Mouse (Mus musculus): ENCODE results near the gene Adat2.

Adat2 gene

DNA sequence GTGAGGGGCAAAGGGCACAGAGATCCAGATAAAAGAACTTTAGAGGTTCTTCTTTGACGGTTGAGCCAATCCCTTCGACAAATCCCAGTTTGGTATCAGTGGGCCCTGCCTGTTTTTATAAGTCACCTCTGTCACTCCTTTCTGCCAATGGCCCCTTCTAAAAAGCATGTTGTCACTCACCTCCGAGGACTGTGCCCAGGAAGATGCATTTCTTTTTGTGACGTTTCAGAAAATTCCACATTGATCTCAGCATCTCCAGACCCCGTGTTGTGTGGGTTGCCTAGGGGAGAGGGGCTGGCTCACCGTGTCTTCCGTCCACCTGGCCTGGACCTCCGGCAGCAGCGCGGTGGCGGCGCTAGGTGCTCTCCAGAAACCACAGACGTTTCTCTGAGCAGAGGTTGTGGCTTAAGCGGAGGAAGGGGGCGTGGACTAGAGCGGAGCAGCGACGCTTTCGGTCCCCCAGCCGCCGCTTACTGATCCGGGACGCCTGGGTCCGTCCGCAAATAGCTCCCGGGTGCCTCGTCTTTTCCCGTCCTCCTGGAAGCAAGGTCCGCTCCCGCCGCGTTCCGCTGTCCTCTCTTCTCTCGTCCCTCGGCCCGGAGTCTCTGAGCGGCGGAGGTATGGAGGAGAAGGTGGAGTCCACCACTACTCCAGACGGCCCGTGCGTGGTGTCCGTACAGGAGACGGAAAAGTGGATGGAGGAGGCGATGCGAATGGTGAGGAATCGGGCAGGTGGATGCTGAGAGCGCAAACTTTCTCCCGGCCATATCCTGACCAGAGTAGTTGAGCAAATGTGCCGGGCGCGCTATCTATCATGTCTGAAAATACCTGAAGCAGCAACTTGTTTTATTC lies at the start of gene Adat2, which contains the start of gene Pex3:
Adat2 (plus strand) TSS at position 249 of the 852 bp plus-strand sequence.
Pex3 (minus strand) TSS at position 497 of the 852 bp plus-strand sequence.
- DNase-seq (ENCODE audit: low read depth, low spot score): peak; percentile 82

DNA sequence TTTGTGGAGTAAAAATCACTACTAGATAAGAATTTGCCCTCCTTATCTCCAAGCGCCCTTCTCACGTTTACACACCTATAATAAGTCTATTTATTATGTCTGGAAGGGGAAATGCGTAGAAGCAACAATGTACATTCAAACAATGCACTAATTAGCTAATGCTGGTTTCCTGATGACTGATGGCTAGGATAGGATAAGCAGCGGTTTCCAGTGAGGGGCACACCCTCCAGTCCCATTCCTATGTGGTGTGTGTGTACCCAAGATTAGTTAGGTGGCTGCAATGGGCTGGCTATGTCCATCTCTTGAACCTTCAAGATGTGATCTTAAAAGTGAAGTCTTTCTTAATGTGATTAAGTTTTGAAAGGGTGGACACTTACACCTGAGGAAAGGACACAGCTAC lies 30.8 kb upstream of the Adat2 start:
- DNase-seq (ENCODE audit: low read depth, low spot score): no peak

DNA sequence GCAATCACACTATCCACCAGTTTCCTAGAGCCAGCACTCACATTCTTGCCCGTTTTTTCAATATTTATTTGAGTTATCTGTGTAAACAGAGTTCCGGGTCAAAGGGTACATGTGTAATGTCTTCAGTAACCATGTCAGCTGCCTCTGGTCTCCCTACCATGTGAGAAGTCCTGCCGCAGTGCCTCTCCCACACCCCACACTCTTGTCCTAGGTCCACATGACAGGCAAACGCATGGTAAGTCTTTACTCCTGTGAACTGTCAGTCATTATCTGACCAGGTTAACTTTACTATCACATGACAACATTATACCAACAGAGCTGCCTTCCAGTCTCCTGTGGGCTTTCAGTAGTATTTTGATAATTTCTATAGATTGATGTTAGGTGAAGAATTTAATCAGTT lies 24.5 kb upstream of the Adat2 start:
- no peak for DNase-seq (ENCODE audit: low read depth, low spot score)

DNA sequence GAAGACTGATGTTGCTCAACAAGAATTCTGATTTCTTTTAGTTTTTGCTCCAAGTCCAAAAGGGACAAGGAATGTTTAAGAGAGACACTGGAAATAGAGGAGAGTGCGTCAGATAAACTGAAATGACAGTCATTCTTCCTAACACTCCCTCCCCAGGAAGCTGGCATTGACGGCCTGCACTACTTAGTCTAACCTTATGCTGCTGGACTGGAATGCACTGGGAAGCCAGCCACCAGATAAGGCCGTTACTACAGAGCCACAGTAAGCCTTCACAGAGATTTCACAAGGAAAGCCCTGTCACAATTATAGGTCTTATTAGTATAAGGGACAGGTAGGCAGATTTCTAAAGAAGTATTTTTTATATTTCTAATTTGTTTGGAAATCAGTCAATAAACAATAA lies 17.9 kb upstream of the Adat2 start:
- DNase-seq (ENCODE audit: low read depth, low spot score): no peak

GRCm38 (mm10) chr10:13536706-13537105 lies 16.0 kb upstream of the Adat2 start:
- no peak for DNase-seq (ENCODE audit: low read depth, low spot score)

GRCm38 (mm10) chr10:13539769-13540333 lies 12.8 kb upstream of the Adat2 start:
- no peak for DNase-seq (ENCODE audit: low read depth, low spot score)

GRCm38 (mm10) chr10:13541721-13542120 lies 11.0 kb upstream of the Adat2 start:
- no peak for DNase-seq (ENCODE audit: low read depth, low spot score)

- no peak for DNase-seq (ENCODE audit: low read depth, low spot score)
Measured at GRCm38 (mm10) chr10:13553498-13553985, 848 bp downstream of the Adat2 start.

GRCm38 (mm10) chr10:13554316-13554715 lies 1.6 kb downstream of the Adat2 start:
- no peak for DNase-seq (ENCODE audit: low read depth, low spot score)

DNA sequence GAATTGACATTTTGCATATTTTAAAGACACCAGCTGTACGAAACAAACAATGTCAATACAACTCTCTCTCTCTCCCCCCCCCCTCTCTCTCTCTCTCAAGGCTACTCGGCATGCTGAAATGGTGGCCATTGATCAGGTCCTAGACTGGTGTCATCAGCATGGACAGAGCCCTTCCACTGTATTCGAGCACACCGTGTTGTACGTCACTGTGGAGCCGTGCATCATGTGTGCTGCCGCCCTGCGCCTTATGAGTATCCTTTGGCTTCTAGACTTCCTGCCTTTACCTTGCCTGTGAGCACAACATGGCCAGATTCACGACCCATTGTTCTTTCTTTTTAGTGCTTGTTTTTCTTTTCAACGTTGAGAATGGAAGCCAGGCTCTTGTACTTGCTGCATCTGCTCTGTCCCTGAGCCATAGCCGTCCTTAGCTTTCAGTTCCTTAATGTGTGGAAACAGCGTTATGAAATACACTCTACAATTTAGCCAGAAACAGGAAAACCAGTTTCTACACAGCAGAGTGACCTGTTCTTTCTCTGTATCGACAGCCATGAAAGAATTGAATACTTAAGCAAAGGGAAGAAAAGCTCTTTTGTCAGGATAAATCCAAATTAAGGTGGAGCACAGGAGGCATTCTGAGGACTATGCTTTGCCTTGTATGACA lies 7.5 kb downstream of the Adat2 start:
- DNase-seq (ENCODE audit: low read depth, low spot score): no peak

DNA sequence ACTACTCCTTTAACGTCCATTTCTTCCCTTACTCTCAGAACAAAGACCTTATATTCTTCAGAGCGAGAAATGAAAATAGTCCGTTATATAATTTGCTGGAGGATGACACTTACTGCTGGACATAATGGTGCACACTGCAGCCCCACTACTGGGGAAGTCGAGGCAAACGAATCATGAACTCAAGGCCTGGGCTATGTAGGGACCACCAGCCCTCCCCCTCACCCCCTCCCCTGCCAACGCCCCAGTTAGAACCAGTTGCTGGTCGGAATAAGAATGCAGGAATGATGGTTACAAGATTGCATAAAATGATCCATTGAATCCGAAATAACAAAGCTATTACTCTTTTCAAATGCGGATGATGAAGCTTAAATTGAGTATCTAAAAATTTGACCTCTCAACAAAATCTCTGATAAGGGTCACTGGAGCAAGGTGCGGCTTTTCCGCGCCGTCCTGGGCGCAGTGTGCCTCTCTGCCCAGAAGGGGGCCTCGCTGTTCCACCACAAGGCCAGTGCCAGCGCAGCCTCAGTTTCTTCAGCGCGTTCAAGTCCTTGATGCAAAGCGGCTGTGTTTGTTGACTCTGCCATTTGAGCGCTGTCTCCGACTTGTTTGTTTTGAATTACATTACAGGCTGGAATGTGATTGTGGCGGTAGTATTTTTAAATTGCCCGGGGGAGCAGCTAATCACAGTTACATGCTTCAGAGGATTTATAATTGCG lies 11.8 kb downstream of the Adat2 start:
- peak; percentile 46 for DNase-seq (ENCODE audit: low read depth, low spot score)

GRCm38 (mm10) chr10:13565080-13565448 lies 12.4 kb downstream of the Adat2 start:
- no peak for DNase-seq (ENCODE audit: low read depth, low spot score)

DNA sequence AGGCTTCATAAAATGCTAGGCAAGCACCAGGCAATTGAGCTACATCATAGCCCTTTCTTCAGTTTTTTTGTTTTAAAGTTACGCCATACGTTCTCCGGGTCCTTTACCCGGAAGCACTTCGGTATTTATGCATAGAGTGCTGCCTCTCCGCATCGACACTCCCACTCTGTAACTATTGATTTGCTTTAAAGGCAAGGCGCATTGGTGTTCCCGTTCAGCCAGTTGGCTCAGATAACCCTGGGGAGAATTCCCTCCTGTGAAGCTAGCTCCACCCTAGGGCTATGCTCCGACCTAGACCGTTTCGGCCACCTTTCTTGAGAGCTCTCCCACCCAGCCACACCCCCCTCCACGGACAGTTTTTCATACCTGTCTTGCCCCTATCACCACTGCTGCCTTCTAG lies 13.7 kb downstream of the Adat2 start:
- DNase-seq (ENCODE audit: low read depth, low spot score): no peak

- DNase-seq (ENCODE audit: low read depth, low spot score): no peak
Measured at GRCm38 (mm10) chr10:13569818-13570217, 17.1 kb downstream of the Adat2 start.

DNA sequence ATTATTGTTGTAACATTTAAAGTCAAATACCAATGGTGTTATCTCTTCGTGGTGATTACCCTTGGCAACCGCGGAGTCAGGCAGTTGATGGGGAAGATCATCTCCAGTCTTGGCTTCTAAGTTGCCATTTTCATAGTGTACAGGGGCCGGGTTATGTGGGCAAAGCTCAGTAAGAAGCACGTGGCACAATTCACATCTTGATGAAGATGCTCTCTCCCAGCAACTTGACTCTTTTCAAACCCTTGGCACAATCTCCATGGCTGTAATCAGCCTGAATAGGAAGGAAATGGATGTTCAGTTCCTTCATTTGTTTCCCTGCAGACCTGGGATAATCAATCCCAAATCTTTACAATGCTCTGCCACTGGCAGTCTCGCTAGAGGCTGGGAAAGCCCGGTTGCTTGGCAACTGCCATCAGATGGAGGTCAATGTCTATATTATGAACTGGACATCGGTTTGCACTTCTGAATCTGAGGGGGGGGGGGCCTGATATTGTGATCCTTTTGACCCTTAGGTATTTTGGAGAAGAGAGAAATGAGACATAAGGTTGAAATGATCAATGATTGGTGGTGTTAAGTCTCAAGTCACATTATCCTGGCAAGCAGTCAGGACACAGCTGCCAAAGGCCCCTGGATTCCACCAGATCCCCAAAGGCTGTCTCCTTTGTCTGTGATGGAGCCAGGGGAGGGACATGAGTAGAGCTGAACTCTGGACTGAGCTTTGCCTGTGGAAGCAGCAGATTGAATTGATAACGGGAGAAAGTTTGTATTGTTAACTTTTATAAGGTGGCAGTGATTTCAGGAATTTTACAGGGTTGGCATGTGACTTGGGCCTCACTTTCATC lies 18.2 kb downstream of the Adat2 start:
- no peak for DNase-seq (ENCODE audit: low read depth, low spot score)

DNA sequence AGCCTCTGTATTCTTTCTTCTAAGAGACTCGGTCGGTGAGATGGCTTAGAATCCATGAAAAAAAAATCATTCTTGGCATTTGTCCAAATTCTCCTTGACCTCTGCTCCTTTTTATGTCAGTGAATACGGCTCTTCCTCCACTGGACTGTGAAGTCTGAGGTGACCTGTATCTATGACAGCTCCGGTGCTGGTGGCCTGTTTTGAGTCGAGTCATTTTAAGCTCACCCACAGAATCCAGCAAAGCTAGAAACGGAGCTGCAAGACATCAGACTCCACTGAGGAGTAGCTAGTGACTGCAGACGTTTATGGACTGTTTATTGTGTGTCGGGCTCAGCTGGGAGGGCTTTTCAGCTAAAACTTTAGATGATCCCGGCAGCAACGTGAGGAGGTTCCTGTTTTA lies 19.3 kb downstream of the Adat2 start:
- DNase-seq (ENCODE audit: low read depth, low spot score): no peak

DNA sequence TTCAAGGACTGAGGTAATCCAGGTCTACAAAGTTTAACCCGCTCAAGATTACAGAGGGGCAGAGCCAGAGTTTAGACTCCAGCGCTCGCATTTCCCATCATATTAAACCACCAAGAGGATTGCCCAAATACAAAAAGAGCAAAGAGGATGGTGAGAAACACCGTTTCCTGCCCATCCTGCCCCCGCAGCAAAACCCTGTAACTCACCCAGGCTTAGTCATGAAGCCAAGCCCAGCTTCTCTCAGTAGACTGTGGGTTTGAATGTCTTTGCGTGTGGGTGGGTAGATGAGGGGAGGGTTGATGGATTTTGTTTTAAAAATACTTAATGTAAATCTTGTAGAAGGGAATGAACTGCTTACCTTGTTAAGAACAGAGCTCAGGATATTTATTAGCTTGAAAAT lies 19.7 kb downstream of the Adat2 start:
- DNase-seq (ENCODE audit: low read depth, low spot score): no peak

DNA sequence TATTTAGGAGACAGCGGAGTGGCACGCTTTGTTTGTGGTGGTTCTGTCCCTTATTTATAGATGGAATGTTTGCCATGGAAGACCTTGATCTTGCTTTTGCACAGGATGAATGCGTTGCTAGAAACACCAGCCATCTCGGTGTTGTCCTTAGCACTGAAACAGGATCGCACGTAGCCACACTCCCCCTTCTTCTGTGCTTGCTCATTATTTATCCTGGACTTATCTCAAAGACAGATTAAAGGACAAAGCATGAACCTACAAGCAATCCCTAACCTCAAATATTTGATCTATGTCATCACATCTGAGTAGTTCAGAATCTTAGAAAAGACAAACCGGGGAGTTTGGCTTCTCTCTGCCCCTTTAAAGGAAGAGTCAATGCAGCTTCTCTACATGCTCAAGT lies 24.4 kb downstream of the Adat2 start:
- no peak for DNase-seq (ENCODE audit: low read depth, low spot score)

- no peak for DNase-seq (ENCODE audit: low read depth, low spot score)
Measured at GRCm38 (mm10) chr10:13587914-13588313, 35.2 kb downstream of the Adat2 start.

GRCm38 (mm10) chr10:13592196-13592595 lies 39.5 kb downstream of the Adat2 start:
- no peak for DNase-seq (ENCODE audit: low read depth, low spot score)

DNA sequence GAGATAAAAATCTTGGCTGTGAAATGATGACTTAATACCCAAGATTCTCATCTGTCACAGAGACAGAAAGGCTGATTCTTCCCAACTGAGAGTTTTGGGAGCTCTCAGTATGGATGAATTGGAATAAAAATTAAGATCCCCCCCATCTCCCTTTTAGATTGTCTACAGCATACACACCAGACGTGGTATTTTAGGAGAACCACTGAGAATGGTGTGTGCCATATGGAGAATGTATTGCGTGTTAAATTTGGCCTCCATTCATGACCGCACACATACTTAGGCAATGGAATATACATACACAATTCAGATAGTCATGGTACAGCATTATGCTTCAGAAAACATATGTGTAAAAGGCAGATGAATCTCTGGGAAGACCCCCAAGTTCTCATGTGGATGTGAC lies 40.8 kb downstream of the Adat2 start:
- DNase-seq (ENCODE audit: low read depth, low spot score): no peak

Data from embryo, embryonic 11.5 days (tissue).